Mouse (Mus musculus): ENCODE measurements at regions not wholly inside any gene's neighbourhood (a gene's known extent, or its start where the extent isn't known, plus 50 kb on each side); places are given as distances from the start of the nearest gene placed in this dataset.

GRCm38 (mm10) chr2:128438897-128439296 is 152.1 kb upstream of the Spdye4c start:
- DNase-seq, result no peak

DNA sequence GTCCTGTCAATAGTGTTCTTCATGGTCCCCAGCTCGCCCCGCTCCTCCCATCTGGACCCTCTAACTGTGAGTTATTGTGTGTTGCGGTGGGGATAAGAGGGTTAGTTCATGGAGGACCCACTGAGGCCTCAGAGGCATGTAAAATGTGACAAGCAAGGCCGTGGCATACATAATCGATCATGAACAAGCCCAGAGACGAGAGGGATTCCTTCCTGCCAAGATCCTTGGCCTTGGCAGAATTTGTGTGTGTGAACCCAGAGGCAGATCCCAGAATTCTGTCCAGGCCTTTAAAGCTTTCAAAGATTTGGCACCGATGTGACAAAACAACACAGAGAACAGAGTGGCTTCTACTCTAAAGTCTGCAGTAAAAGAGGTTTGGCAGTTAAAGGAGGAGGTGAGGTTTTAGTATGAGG is 146.4 kb upstream of the Spdye4c start:
- no peak for DNase-seq

- DNase-seq, result no peak
These were observed 145.6 kb upstream of the Spdye4c start for GRCm38 (mm10) chr2:128445443-128445842.

DNA sequence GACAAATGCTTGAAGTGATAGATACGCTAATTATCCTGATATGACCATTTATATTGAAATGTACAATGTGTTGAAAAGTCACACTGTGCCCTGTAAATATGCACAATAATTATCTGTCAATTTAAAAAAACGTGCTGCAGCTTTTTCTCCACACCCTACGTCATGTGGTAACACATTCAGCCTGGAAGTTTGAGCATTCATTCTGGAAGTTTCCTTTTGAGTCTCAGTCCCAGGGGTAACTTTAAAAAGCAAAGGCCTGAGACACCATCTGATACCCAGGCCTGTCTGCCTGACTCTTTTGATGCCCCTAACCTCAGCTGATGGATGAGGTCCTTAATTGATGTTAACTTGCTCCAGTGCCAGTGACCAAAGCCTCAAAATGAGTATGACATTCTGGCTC is 141.7 kb upstream of the Spdye4c start:
- DNase-seq, result no peak

GRCm38 (mm10) chr2:128450045-128450444 is 141.0 kb upstream of the Spdye4c start:
- DNase-seq, result no peak

- DNase-seq, result no peak
These were observed 139.3 kb upstream of the Spdye4c start for GRCm38 (mm10) chr2:128451554-128452239.

DNA sequence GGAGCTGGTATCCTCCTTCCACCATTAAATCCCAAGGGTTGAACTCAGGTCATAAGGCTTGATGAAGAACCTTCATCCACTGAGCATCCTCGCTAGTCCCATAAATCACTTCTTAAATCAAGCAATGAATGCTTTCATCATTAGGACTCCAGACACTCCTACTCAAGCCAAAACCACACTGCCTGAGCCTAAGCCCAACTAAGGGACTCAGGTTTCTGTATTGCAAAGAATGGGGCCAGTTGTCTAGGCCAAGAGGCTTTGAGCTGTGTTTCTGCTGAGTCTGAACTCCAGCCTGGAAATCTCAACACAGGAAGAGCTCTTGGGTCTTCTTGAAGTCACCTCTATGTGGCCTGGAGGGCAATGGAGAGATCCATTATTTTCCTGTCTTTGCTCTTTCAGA is 138.4 kb upstream of the Spdye4c start:
- no peak for DNase-seq

- no peak for DNase-seq
These were observed 136.5 kb upstream of the Spdye4c start for GRCm38 (mm10) chr2:128454509-128454908.

- no peak for DNase-seq
These were observed 133.3 kb upstream of the Spdye4c start for GRCm38 (mm10) chr2:128457591-128458209.

- DNase-seq, result no peak
These were observed 125.6 kb upstream of the Spdye4c start for GRCm38 (mm10) chr2:128465214-128465984.

GRCm38 (mm10) chr2:128467490-128468245 is 123.3 kb upstream of the Spdye4c start:
- no peak for DNase-seq

- DNase-seq, result no peak
These were observed 122.7 kb upstream of the Spdye4c start for GRCm38 (mm10) chr2:128468323-128468722.

DNA sequence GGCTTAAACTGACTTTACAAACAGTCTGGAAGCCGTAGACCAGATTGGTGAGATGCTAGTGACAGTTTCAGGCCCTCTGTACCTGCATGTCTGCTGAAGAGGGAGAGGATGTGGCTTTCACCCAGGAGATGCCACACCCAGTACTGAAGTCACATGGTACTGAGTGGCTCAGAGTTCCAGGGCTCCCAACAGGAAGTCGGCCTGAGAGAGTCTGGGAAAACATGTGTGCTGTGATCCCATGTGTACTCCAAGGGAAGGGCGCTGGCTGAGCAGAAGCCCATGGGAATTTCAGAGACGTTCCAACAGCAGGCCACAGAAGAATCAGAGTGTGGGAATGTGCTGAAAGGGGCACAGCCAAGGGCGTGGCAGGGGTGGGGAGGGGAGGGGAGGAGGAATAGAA is 120.7 kb upstream of the Spdye4c start:
- DNase-seq, result no peak

- DNase-seq, result no peak
These were observed 117.6 kb upstream of the Spdye4c start for GRCm38 (mm10) chr2:128473241-128473954.

GRCm38 (mm10) chr2:128473997-128474396 is 117.0 kb upstream of the Spdye4c start:
- DNase-seq, result no peak

DNA sequence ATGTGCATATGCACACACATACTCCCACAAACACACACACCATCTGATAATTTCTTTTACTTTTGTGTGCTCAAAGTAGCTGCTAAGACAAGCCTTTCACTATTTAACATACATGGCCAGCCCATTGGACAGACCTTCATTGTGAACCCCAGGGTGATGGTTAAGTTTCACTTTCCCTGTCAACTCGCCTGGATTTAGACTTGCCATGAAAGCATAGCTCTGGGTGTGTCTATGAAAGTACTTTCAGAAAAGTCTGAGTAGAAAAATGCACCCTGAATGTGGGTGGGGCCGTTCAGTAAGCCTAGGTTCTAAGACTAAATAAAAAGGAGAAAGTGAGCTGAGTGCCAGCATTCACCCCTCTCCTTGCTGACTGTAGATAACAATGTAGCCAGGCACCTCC is 113.8 kb upstream of the Spdye4c start:
- no peak for DNase-seq

GRCm38 (mm10) chr2:128491217-128491877 is 99.7 kb upstream of the Spdye4c start:
- no peak for DNase-seq

DNA sequence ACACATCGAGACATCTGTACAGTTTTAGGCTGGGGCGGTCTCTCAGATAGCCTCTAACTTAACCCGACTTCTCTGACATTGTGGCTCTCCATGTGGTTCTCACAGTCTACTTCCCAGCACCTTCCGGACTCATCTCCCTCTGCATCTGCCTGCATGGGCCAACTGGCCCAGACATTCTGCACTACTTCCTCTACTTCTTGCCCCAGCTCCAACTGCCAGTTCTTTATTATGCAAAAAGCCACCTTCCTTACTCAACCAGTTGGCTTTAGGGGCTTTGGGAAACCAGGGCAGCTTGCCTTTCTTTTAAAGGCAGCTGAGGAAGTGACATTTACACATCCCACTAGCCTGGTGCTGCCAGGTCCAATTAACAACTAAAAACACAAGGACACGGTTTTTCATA is 97.1 kb upstream of the Spdye4c start:
- DNase-seq, result no peak

- DNase-seq, result no peak
These were observed 93.1 kb upstream of the Spdye4c start for GRCm38 (mm10) chr2:128497891-128498290.

DNA sequence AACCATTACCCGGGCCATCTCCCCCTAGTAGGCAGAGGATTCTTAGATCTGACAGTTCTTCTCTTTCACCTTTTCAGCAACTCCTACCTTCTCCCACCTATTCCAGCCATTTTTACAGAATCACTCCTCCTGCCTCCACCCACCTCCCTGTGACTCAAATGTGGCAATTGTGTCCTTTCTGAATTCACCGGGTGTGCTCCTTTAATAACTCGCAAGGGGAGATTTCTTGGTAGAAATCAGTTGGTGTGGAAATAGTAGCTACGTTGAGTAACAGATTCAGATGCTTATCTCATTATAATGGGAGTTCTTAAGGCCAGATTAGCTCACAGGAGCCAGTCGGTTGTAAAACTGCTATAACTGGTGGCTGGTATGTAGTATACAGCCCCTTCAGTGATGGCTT is 92.4 kb upstream of the Spdye4c start:
- DNase-seq, result no peak

- DNase-seq, result no peak
These were observed 91.3 kb upstream of the Spdye4c start for GRCm38 (mm10) chr2:128499575-128500184.

DNA sequence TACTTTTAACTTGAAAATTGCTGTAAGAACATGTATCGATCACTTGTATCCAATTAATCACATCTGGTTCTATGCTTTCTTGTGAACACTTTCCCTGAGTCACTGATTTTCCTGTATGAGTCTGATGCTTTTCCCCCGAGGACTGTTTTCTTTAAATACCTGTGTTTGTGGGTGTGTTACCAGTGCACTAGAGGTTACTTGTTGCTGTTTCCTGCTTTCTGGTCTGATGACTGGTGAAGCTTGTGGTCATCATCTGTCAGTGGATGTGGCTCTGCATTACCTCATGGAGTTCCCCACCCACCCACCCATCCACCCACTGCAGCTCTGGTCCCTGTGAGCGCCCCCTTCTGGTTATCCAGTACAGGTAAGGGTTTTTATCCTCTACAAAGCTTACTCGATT is 88.3 kb upstream of the Spdye4c start:
- DNase-seq, result no peak
